Mouse (Mus musculus) liver, postnatal 0 days (tissue): ENCODE measurements around the gene Kif26a. TPM values are rescaled to one million over a fixed set of nuclear protein-coding genes. Genes with fewer than 3 reads are reported as not detected.

Experiments used
- ATAC-seq: fragments of 200-750 bp; cut with Nextera tagmentation; 2 replicates; pipeline ENCODE4 v1.8.0; 2017; ENCODE audit warnings: mild to moderate bottlenecking, moderate library complexity
- DNase-seq: peaks from one replicate; pipeline ENCODE4 v3.0.0-alpha.2; 2016
- H3K27ac ChIP-seq: fragments of 300-500 bp; sonication (generic); 2 replicates; pipeline ENCODE4 v1.5.1; 2014; ENCODE audit warnings: antibody characterized with exemption, moderate library complexity, mild to moderate bottlenecking, low read depth
- H3K27me3 ChIP-seq: fragments of 300-500 bp; sonication (generic); 2 replicates; pipeline ENCODE4 v1.6.1; 2014; ENCODE audit warnings: low read length, control low read depth, mixed read lengths; ENCODE audit not compliant: insufficient read depth
- H3K36me3 ChIP-seq: fragments of 300-500 bp; sonication (generic); replicated peaks from 2 replicates; pipeline ENCODE4 v1.6.1; 2014; ENCODE audit warnings: mild to moderate bottlenecking, control low read depth, low read length, moderate library complexity, mixed read lengths; ENCODE audit not compliant: insufficient read depth
- H3K4me1 ChIP-seq: fragments of 300-500 bp; sonication (generic); 2 replicates; pipeline ENCODE4 v1.6.1; 2014; ENCODE audit warnings: antibody characterized with exemption, mild to moderate bottlenecking, control low read depth; ENCODE audit not compliant: insufficient read depth
- H3K4me2 ChIP-seq: fragments of 300-500 bp; sonication (generic); 2 replicates; pipeline ENCODE4 v1.6.1; 2014; ENCODE audit warnings: low read depth, mild to moderate bottlenecking, low read length, moderate library complexity, mixed read lengths
- H3K4me3 ChIP-seq: fragments of 300-500 bp; sonication (generic); 2 replicates; pipeline ENCODE4 v1.5.1; 2014; ENCODE audit warnings: low read depth, low read length
- H3K9ac ChIP-seq: fragments of 300-500 bp; sonication (generic); replicated peaks from 2 replicates; pipeline ENCODE4 v1.6.1; 2014; ENCODE audit warnings: mild to moderate bottlenecking, moderate library complexity
- H3K9me3 ChIP-seq: fragments of 300-500 bp; sonication (generic); 2 replicates; pipeline ENCODE4 v1.6.1; 2016; ENCODE audit warnings: mild to moderate bottlenecking, control low read depth, low read length, mixed read lengths
- CTCF ChIP-seq: sonication (generic); IDR thresholded peaks from 2 replicates; pipeline ENCODE4 v1.5.1; 2016; ENCODE audit warnings: antibody characterized with exemption, low read depth
- EP300 ChIP-seq: IDR thresholded peaks from 2 replicates; pipeline ENCODE4 v1.6.1; 2016; ENCODE audit warnings: antibody characterized with exemption, low read depth, mild to moderate bottlenecking
- WGBS: fragments of 180-500 bp; shearing (Covaris S2); extraction: QIAGEN DNeasy Blood & Tissue Kit; methylation state at CpG from one replicate; pipeline ENCODE4 v1.1.7; 2014; ENCODE audit not compliant: insufficient replicate concordance; 5-methylcytosine and 5-hydroxymethylcytosine counted together
- polyA plus RNA-seq: library from polyadenylated mRNA; unstranded; fragments of >200 nt; fragmentation: Nextera tagmentation; extraction: Ambion mirVana; gene quantifications from 2 replicates; pipeline ENCODE4 v1.2.1, GENCODE M21; 2015

Gene Kif26a
- polyA plus RNA-seq, 1 experiment from 2014 or later: 0.14 TPM

GRCm38 (mm10) chr12:112140745-112141144, 5.3 kb upstream of the Kif26a start:
- DNase-seq (no peak), ATAC-seq (no peak)
- Histone ChIP-seq H3K4me1 (peaks cover 3% of the 10 kb centered on the region; the same call in 1 of the 2 replicates), H3K27me3 (peaks cover 52% of the 10 kb centered on the region), H3K36me3 (no peaks in the 10 kb centered on the region), H3K4me2 (no peak overlapping the region), H3K9ac (no peak overlapping the region), H3K9me3 (no peaks in the 10 kb centered on the region), H3K27ac (no peak overlapping the region), H3K4me3 (no peak overlapping the region)
- 35% methylated on average over 7 of the region's 7 CpGs for WGBS
- TF ChIP-seq CTCF (no peak), EP300 (no peak)

- peaks cover 57% of the 10 kb centered on the region for H3K27me3 ChIP-seq
- H3K9me3 ChIP-seq: no peaks in the 10 kb centered on the region
- H3K4me2 ChIP-seq: no peak overlapping the region
- 5% methylated on average over 6 of the region's 6 CpGs for WGBS
- no peak overlapping the region for H3K9ac ChIP-seq
- peaks cover 8% of the 10 kb centered on the region for H3K4me1 ChIP-seq
- TF ChIP-seq CTCF (no peak), EP300 (no peak)
- ATAC-seq (no peak), DNase-seq (peak; percentile 66)
- H3K27ac ChIP-seq: no peak overlapping the region
- H3K36me3 ChIP-seq: no peaks in the 10 kb centered on the region
- H3K4me3 ChIP-seq: no peak overlapping the region
Observed at GRCm38 (mm10) chr12:112141300-112141699, 4.7 kb upstream of the Kif26a start.

- TF ChIP-seq CTCF (peak; percentile 23; the same call in 1 of the 2 replicates), EP300 (no peak)
- peaks cover 13% of the 10 kb centered on the region for H3K4me1 ChIP-seq
- DNase-seq (no peak), ATAC-seq (no peak)
- H3K27ac ChIP-seq: no peak overlapping the region
- 7% methylated on average over 14 of the region's 14 CpGs for WGBS
- H3K4me2 ChIP-seq: no peak overlapping the region; the same call in 1 of the 2 replicates
- no peaks in the 10 kb centered on the region for H3K36me3 ChIP-seq
- no peak overlapping the region for H3K9ac ChIP-seq
- H3K9me3 ChIP-seq: no peaks in the 10 kb centered on the region
- H3K27me3 ChIP-seq: peaks cover 76% of the 10 kb centered on the region
- H3K4me3 ChIP-seq: no peak overlapping the region
Observed at GRCm38 (mm10) chr12:112143116-112143832, 2.7 kb upstream of the Kif26a start.

GRCm38 (mm10) chr12:112143833-112144201, 2.2 kb upstream of the Kif26a start:
- H3K4me3 ChIP-seq: no peak overlapping the region
- peaks cover 76% of the 10 kb centered on the region for H3K27me3 ChIP-seq
- under 1% methylated on average over 42 of the region's 52 CpGs for WGBS

GRCm38 (mm10) chr12:112144377-112145115, 1.5 kb upstream of the Kif26a start:
- no peak overlapping the region for H3K9ac ChIP-seq
- H3K9me3 ChIP-seq: no peaks in the 10 kb centered on the region
- TF ChIP-seq EP300 (no peak), CTCF (no peak)
- no peaks in the 10 kb centered on the region for H3K36me3 ChIP-seq
- H3K27ac ChIP-seq: no peak overlapping the region
- DNase-seq (no peak), ATAC-seq (no peak)
- 3% methylated on average over 46 of the region's 46 CpGs for WGBS
- peaks cover 13% of the 10 kb centered on the region for H3K4me1 ChIP-seq
- H3K27me3 ChIP-seq: peaks cover 76% of the 10 kb centered on the region
- peak overlapping the region; percentile 26; the same call in 1 of the 2 replicates for H3K4me2 ChIP-seq
- no peak overlapping the region for H3K4me3 ChIP-seq

More at GRCm38 (mm10) chr12:112143833-112144201, 2.2 kb upstream of the Kif26a start:
- ATAC-seq: no peak
- no peak overlapping the region for H3K9ac ChIP-seq
- H3K4me1 ChIP-seq: peaks cover 13% of the 10 kb centered on the region
- peak overlapping the region; percentile 26; the same call in 1 of the 2 replicates for H3K4me2 ChIP-seq
- DNase-seq: no peak
- no peak for TF ChIP-seq CTCF
- no peak for TF ChIP-seq EP300
- no peak overlapping the region for H3K27ac ChIP-seq
- H3K36me3 ChIP-seq: no peaks in the 10 kb centered on the region
- H3K9me3 ChIP-seq: no peaks in the 10 kb centered on the region

GRCm38 (mm10) chr12:112145211-112145874, 665 bp upstream of the Kif26a start:
- H3K36me3 ChIP-seq: no peaks in the 10 kb centered on the region
- peaks cover 13% of the 10 kb centered on the region for H3K4me1 ChIP-seq
- no peak overlapping the region for H3K27ac ChIP-seq
- TF ChIP-seq CTCF: peak; percentile 96
- TF ChIP-seq EP300: no peak
- H3K9ac ChIP-seq: no peak overlapping the region
- ATAC-seq (peak; percentile 56), DNase-seq (peak; percentile 84)
- H3K4me3 ChIP-seq: peak overlapping the region; percentile 37
- H3K27me3 ChIP-seq: peaks cover 75% of the 10 kb centered on the region
- H3K9me3 ChIP-seq: no peaks in the 10 kb centered on the region
- peak overlapping the region; percentile 70 for H3K4me2 ChIP-seq
- under 1% methylated on average over 37 of the region's 37 CpGs for WGBS
